Mouse (Mus musculus) thymus, postnatal 36 days (tissue): ENCODE results near the gene Dmrt1.

Experiments
- DNase-seq, 2 experiments: peaks; one replicate each; pipeline ENCODE4 v3.0.0; 2022; ENCODE audit warnings: mixed read lengths in 2 of 2

Gene Dmrt1

GRCm38 (mm10) chr19:25505360-25506196, at the start of gene Dmrt1:
TSS of gene Dmrt1 (plus strand) at chr19:25505618.
- peak in 1 of 2 experiments; percentile 5 for DNase-seq

GRCm38 (mm10) chr19:25460760-25461159, 44.7 kb upstream of the Dmrt1 start:
- DNase-seq = no peak

DNA sequence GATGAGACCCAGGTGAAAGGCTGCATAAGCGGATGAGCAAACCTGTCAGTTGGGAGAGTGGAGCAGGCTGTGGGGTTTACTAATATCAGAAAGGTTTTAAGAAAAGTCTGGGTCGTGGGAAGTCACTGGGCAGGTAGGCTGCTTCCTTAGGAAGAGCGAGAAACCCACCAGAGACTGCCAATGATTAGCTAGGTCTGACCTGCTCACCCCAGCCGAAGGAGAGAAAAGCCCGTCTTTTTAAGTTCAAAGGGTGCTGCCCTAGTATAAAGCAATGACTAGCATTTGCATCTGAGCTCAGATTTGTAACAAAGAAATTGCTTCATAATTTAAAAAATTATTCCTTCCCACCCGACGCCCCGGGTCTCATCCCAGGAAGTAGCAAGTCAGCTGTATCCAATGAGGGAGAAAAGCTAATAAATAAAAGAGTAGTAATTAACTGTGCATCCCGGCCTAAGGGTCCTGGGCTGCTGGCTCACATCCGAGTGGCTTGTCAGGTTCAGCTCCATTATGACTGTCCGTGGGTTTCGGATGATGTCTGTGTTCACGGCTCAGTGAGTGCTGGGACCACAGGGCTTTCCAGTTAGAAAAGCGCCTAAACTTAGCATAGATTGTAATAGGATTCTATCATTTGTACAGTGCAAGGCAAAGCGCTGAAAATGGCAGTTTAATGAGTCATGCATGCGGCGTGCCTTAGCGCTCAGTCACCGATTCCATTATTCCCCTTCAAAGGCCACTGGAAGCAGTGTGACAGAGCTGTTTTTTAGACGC, 43.7 kb upstream of the Dmrt1 start:
- DNase-seq = no peak

- peak; percentile 6 to 12 for DNase-seq
These were observed 29.6 kb upstream of the Dmrt1 start for GRCm38 (mm10) chr19:25475806-25476205.

- DNase-seq = no peak
These were observed 26.2 kb upstream of the Dmrt1 start for GRCm38 (mm10) chr19:25479152-25479669.

- DNase-seq = no peak
These were observed 24.6 kb upstream of the Dmrt1 start for GRCm38 (mm10) chr19:25480820-25481219.

GRCm38 (mm10) chr19:25486561-25486960, 18.9 kb upstream of the Dmrt1 start:
- DNase-seq = no peak

DNA sequence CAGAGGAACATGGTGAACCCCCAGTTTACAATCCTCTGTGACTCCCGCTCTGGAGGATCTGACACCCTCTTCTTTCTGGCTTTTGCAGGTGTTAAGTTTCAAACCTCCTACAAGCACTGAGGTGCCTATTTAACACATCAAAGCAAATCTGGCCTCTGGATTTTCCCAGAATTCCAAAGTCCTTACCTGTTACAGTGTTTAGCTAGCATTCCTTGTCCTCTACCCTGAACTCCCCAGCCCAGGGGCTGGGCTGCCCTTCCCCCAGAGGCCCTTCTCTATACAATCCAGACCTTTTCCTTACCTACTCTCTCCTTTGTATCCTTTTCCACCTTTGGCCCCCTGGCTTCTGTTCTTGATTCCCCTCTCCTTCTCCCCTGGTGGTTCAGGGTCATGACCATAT, 18.1 kb upstream of the Dmrt1 start:
- no peak for DNase-seq

DNA sequence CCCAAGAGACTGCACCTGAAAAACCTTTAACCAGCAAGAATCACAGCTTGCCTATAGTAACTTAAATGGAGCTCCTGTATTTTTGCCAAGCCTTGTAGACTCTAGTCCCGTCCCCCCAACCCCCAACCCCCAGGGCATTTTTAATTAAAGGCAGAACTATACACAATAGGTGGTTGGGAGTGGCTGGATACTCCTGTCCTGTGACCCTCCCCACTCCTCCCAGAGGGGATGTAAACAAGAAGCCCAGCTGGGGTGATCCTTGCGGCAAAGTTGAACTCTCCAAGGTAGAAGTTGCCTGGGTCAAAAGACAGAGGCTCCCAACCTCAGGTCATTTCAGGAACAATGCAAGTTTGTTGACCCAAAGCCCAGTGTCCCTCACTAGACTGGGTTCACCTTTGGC, 16.9 kb upstream of the Dmrt1 start:
- DNase-seq = no peak

DNA sequence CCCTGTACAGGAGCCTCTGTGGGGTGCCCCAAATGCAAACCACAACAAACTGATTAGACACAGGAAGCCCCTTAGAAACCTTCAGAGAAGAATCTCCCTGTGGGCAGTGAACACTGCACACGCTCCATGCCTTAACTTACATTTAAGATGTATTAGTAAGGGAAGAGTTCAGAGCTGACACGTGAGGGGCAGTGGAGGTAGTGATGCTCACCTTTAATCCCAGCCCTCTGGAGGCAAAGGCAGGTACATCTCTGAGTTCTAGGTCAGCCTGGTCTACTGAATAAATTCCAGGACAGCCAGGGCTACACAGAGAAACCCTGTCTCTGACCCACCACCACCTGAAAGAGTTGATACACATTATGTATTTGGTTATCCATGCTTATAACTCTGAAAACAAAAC, 15.9 kb upstream of the Dmrt1 start:
- no peak for DNase-seq

DNA sequence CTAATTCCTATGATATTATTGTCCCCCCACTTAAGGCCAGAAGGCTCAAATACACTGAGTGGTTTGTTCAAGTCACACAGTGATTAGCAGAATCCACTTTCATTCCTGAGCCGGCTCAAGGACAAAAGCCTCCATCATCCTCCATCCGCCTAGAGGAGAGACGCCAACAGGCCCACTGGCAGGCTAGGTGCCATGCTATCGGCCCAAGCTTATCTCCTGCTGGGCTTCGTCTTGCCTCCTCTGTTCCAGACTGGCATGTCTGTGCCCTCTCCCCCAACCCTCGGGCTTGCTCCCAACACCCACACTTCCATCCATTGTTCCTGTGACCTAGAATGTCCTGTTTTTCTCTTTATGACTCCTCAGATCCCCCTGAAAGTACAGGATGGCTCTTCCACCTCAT, 8.0 kb upstream of the Dmrt1 start:
- no peak for DNase-seq

GRCm38 (mm10) chr19:25504878-25505277, 540 bp upstream of the Dmrt1 start:
- no peak for DNase-seq

- no peak for DNase-seq
These were observed 1.2 kb downstream of the Dmrt1 start for GRCm38 (mm10) chr19:25506616-25507015.

DNA sequence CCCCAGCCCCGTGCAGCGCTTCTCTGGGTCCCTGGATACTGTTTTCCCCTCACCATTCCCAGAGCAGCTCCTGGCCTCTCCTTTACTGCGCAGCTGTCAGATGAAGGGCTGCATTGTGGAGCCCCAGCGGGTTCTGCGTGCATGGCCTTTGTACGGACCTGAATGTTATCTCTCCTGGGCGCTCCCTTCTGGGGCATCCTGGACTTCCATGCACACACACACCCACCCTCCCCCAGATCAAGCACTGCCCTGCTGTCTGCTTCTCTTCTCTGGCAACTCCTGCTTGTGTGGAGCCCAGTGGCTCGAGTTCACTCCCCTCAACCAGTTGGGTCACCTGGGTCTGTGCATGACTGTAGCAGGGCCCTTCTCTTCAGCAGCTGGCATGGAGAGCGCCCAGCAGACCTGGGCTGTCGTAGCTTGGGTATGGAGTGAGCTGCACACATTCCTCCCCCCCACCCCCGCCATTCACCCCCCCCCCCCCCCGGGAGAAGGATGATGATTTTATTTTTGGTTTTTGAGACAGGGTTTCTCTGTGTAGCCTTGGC, 9.6 kb downstream of the Dmrt1 start:
- no peak for DNase-seq

DNA sequence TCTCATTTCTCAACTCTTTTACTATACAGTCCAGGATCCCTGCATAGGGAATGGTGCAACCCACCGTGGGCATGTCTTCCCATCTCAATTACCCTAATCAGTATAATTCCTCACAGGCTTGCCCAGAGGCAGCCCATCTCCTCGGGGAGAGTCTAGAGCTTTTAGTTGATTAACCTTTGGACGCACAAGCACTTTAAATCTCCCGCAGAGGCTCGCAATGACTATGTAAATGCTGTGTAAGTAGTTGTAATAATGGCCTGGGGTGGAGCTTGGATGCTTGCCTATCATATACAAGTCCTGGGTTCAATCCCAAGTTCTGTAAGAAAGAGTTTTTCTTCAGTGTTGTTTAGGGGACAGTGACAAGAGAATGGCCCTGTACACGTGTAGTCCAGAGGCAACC, 18.7 kb downstream of the Dmrt1 start:
- no peak for DNase-seq

DNA sequence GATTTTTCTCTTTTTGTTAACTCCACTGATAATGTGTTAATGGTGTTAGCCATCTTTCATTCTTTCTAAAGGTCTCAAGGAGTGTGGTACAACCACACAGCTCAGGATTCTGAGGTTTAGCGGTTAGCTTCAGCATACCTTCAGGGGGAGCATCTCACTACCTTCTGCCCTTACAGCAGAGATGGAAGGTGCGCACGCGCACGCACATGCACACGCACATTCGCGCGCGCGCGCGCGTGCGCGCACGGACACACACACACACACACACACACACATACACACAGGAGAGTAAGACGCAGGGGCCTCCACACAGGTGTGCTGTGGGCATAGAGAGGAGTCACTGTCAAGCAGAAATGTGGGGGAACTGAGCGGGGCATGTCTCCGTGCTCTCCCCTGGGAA, 20.3 kb downstream of the Dmrt1 start:
- no peak for DNase-seq

DNA sequence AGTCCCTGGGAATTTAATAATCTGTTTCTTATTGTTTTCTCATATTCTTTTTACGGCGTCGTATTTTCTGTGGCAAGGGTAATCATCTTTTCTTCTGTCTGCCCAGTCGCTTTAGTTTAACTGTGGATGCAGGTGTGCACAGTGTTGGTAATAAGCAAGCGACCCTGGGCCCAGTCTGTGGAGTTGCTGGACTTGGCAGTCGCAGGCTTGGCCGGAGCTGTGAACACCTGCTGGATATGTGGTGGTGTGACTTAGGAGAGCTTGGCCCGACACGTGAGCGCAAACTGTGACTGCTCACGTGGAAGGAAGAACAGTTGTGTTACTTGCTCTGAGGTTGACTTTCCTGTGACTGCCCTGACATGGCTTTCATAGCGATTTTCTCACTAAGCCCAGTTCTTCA, 24.3 kb downstream of the Dmrt1 start:
- DNase-seq = no peak

- DNase-seq = no peak
These were observed 40.4 kb downstream of the Dmrt1 start for GRCm38 (mm10) chr19:25545714-25546340.

DNA sequence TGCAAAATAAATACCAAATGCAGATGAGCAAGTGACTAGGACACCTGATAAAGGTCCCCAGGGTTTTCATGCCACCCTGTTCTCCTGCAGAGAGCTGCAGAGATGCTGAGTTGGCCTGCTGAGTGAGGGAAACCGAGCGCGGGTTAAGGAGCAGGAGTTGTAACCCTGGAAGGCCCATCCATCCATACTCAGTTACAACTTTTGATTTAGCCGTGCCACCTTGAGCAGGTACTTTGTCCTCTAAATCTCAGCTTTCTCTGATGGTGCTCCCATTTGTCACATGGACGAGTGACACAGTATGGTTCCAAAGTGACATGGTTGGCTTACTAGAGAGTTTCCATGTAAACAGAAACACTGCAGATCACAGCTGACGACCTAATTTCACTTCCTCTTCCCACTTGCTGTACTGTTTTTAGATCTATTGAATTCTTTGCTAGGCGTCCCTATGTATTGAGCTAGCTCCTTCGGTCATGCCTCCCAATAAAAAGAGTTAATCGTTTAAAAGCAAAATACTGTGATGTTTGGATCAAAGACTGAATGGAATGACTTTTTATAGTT, 41.7 kb downstream of the Dmrt1 start:
- DNase-seq = no peak

- DNase-seq = no peak
These were observed 44.9 kb downstream of the Dmrt1 start for GRCm38 (mm10) chr19:25550346-25550745.

- no peak for DNase-seq
These were observed 45.6 kb downstream of the Dmrt1 start for GRCm38 (mm10) chr19:25551053-25551452.

- DNase-seq = no peak
These were observed 59.0 kb downstream of the Dmrt1 start for GRCm38 (mm10) chr19:25564430-25564829.

GRCm38 (mm10) chr19:25569778-25570177, 64.4 kb downstream of the Dmrt1 start:
- DNase-seq = no peak
